Mouse (Mus musculus) bone marrow, adult 2 months (tissue): ENCODE data around the gene Hcrtr1.

Source experiments
- CTCF ChIP-seq: fragments of 200-500 bp; IDR thresholded peaks from 2 replicates; pipeline ENCODE4 v1.5.1; 2011; ENCODE audit warnings: low read length, control low read depth; ENCODE audit not compliant: control insufficient read depth, insufficient read depth
- POLR2A ChIP-seq: fragments of 200-500 bp; IDR thresholded peaks from 2 replicates; pipeline ENCODE4 v1.6.1; 2011; ENCODE audit warnings: low read depth, mild to moderate bottlenecking, control low read depth, low read length, borderline replicate concordance; ENCODE audit not compliant: control insufficient read depth

- TF ChIP-seq POLR2A (no peak), CTCF (no peak)
Measured at GRCm38 (mm10) chr4:130108929-130109328, 30.2 kb downstream of the Hcrtr1 start.
